Mouse (Mus musculus) adipocyte (in vitro differentiated cells): ENCODE data around the gene Qser1.
"Not testable (repeated sequence)": the region's sequence is repeated elsewhere in the genome, so short reads cannot be mapped to it uniquely, and the experiment has no call there.

Experiments
- DNase-seq: peaks from one replicate; pipeline ENCODE4 v3.0.0-alpha.2; 2016; ENCODE audit warnings: low spot score

The Qser1 gene

GRCm38 (mm10) chr2:104816371-104816827, at the start of gene Qser1:
Gene Qser1 (minus strand): TSS chr2:104816760.
- DNase-seq, result no peak

DNA sequence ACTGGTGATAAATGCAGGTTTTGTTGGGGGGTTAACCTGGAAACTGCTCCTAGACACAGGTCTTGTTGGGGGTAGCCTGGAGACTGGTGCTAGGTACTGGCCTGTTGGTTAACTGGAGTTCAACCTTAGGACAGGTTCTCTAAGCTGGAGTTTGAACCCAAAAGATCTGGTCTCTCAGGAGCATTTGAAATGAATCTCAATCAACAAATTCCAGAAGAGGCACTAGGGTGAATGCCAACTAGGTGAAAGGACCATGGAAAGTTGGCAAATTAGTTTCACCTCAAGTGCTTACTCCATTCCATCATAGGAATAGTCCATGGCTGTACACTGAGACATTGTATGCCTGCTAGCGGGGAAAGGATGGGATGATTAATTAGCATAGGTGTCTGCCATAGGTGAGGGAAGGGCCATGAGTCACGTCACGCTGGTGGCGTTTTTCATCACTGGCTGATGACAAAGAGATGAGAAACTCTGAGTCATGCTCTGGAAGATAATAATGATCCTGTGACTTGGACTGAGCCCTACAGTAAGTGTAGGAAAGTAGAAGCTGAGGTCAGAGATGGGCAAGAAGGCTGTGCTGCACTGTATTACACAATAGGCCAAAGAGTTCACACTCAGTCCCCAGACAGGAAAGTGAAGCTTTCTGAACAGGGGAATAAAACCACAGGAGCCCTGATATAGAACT, 47.8 kb upstream of the Qser1 start:
- peak; percentile 75 for DNase-seq

- no peak for DNase-seq
Observed at GRCm38 (mm10) chr2:104860426-104860825, 43.9 kb upstream of the Qser1 start.

DNA sequence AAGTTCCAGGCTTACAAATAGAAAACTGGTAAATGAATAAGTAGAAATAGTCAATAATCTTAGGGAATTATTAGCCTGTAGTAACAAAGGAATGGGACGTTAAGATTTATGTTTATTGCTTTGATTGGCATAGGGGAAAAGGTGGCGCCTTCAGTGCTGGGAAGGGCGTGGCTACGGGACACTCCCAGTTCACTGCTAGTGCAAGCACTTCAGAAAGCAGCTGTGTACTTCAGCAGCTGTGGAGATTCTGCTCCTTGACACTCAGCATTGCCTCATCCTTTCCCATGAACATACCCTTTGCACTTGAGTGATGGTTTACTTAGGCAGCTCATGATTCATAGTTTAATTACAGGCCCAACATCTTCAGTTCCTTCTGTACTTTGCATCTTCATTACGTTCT, 42.5 kb upstream of the Qser1 start:
- no peak for DNase-seq

- DNase-seq, result not testable (repeated sequence)
Observed at GRCm38 (mm10) chr2:104858083-104858482, 41.5 kb upstream of the Qser1 start.

GRCm38 (mm10) chr2:104856218-104856617, 39.7 kb upstream of the Qser1 start:
- DNase-seq, result no peak

DNA sequence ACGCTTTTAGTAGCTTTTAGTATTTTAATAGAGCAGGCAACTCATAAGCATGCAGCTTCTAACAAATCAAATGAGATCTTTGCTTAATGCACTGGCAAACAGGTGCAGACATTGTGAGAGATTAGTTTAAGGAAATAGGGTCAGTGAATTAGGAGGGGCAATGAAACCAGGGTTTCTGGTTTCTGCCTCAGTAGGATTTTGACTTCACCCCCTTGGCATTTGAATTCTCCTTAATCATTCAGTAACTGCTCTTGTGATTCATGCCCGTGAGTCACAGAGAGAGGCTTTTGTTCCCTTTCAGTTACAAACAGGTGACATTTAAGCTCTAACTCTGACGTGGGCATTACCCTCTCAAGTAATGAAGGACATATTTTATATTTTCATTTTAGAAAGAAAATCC, 39.2 kb upstream of the Qser1 start:
- DNase-seq, result no peak

GRCm38 (mm10) chr2:104854836-104855235, 38.3 kb upstream of the Qser1 start:
- no peak for DNase-seq

- no peak for DNase-seq
Observed at GRCm38 (mm10) chr2:104852546-104852945, 36.0 kb upstream of the Qser1 start.

GRCm38 (mm10) chr2:104851686-104852085, 35.1 kb upstream of the Qser1 start:
- no peak for DNase-seq

DNA sequence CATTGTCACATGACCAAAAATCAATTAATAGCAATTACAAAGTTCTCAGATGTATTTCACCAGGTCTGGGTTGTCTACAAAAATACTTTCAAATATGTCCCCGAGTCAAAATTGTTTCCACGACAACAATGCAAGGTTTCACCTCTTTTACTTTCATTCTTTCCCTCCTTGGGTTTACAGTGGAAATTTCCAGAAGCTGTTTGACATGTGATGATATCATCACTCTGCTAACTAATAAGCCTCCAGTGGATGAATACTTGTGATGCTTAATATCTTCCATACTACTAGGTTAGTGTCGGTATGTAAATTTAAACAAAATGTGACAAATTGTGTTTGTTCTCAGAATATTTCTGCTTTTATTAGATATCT, 33.4 kb upstream of the Qser1 start:
- peak; percentile 36 for DNase-seq

DNA sequence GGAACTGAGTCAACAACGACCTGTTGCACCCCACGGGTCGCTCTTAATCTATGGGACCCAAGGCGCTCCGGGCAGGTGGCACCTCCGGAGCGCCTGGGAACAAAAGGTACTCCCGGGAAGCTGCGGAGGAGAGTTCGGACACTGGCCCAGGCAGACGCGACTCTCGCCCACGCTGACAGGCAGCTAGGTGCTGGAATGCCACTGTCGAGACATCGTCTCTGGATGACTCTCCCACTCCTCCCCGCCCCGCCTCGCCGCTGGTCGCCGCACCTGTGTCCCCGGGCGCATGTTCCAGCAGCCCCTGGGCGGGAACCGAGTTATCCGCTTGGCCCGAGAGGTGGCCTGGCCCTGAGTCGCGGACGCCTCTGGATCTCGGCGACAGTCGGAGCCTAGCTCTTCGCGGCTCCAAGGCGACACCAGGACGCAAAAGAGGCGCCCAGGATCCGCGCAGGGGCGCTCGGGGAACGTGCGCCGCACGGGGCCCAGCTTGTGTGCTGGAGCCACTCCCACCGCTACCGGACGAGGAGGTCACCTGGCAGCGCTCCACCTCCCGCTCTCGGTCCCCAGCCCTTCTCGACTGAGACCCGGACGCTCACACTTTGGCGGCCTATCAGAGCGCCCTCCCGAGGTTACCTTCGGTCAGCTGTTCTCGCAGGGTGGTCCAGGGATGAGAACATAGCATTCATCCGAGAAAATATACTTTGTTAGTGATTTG, 32.9 kb upstream of the Qser1 start, which contains the start of gene Prrg4:
Prrg4 (minus strand) TSS at position 601 of the 715 bp plus-strand sequence.
- DNase-seq, result peak; percentile 57

DNA sequence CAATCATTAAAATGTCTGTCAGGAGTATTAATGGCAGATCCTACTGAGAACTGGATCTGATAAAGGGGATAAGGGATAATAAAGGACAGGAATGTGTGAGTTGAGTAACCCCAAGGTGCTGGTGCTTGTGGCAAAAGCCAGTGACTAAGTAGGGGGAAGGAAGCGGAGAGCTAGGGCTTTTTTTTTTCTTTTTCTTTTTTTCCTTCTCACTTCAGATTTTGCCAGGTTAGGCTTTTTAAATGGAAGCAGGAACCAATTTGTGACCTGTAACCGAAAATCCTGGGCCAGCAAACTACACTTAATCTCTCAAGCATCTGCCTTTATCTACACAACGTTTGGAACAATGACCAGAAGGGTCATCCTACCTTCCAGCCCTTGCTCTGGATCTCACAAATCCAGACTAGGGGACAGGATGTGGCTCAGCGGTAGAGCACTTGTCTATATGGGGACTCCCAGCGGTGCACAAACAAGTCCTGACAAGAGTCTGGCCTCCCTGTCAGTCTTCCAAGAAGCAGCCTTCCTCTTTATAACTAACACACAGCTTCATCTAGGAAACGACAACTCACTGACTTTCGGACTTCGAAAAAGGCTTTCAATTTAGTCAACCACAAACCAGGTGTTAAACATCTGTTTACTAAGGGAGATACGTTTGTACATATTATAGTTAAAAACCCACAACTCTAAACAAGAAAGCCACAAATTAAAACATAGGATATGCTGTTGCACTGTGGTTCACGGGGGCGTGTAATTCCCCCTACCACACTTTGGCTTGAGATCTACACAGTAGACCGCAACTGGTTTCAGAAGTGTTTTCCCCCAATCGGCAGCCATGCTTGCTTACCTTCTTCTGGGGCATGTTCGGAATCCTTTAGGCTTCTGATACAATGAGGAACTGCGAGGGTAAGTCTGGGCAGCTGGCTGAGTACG, 31.9 kb upstream of the Qser1 start:
- DNase-seq, result no peak

GRCm38 (mm10) chr2:104847645-104848044, 31.1 kb upstream of the Qser1 start:
- peak; percentile 49 for DNase-seq

GRCm38 (mm10) chr2:104846638-104847414, 30.3 kb upstream of the Qser1 start:
- DNase-seq, result no peak

- no peak for DNase-seq
Observed at GRCm38 (mm10) chr2:104842559-104842958, 26.0 kb upstream of the Qser1 start.

GRCm38 (mm10) chr2:104841736-104842135, 25.2 kb upstream of the Qser1 start:
- DNase-seq, result no peak

DNA sequence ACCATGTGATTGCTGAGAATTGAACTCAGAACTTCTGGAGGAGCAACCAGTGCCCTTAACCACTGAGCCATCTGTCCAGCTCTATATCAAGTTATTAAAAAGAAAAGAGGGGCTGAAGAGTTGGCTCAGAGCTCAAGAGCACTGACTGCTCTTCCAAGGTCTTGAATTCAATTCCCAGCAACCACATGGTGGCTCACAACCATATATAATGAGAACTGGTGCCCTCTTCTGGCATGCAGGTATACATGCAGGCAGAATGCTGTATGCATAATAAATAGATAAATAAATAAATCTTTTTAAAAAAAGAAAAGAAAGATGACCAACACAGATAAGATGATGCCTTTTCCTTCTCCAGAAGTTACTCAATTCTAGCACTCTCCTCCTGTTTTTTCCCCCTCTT, 24.4 kb upstream of the Qser1 start:
- DNase-seq, result no peak

DNA sequence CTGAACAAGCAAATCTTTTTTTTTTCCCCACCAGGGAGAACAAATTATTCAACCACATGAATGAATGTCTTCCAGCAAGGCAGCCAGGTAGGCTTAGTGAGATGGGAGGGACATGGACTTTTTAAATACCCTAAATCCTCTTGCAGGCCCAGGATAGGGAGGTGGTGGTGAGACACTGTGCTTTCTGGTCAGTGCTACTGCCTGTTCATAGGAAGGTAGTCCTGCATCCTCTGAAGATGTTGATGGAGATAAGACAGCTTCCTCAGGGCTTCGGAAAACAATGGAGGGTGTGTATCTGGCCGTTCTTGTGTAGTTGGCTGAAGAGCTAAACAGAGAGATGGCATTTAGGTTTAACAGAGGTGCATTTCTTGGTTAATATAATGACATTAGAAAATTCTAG, 15.9 kb upstream of the Qser1 start:
- DNase-seq, result no peak

DNA sequence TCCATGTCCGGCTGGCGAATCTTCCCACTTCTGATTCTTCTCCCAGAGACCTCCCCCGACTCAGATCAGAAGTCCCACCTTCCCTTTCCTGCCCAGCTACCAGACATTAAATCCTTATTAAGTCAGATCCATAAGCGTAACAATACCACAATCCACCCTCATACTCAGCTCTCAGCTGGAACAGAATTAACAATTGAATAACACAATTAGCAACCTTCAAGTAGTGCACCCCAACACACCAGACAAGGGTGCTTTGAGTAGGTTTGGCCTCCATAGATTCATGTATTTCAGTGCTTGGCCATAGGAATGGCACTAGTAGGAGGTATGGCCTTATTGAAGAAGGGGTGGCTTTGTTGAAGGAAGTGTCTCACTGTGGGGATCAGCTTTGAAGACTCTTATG, 9.6 kb upstream of the Qser1 start:
- no peak for DNase-seq

GRCm38 (mm10) chr2:104818763-104819162, 2.2 kb upstream of the Qser1 start:
- DNase-seq, result not testable (repeated sequence)
